Mouse (Mus musculus) bone marrow macrophage, adult 2 months (primary cell): Measurements from ENCODE around the gene E2f6.

Experiments
- CTCF ChIP-seq: IDR thresholded peaks from 2 replicates; pipeline ENCODE4 v1.5.1; 2012; ENCODE audit warnings: low read depth, mild to moderate bottlenecking, low read length, moderate library complexity
- POLR2A ChIP-seq: IDR thresholded peaks from 2 replicates; pipeline ENCODE4 v1.6.1; 2012; ENCODE audit warnings: mild to moderate bottlenecking, low read depth, low read length, borderline replicate concordance

DNA sequence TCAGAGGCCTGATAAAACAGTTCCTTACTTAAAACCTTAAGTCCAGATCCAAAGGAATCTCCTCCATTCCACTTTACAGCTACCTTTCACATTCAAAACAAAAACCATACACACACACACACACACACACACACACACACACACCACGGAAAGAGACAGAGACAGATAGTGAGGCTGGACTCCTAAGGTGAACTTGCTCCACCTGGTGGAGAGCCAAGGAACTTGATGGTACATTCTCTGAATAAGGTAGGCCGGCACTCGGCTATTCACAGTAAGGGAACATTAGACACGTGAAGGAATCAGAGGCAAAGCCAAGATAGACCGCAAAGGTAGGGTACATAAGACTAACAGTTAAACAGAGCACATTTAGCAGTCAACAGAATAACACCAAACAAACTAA is 5.3 kb upstream of the E2f6 start:
- TF ChIP-seq POLR2A (no peak), CTCF (no peak)
